Mouse (Mus musculus): ENCODE measurements at regions not wholly inside any gene's neighbourhood (a gene's known extent, or its start where the extent isn't known, plus 50 kb on each side); places are given as distances from the start of the nearest gene placed in this dataset.

GRCm38 (mm10) chr3:58311104-58311685, 103.3 kb upstream of the Tsc22d2 start:
- Histone ChIP-seq H3K27me3 (no peaks in the 10 kb centered on the region), H3K4me3 (no peak overlapping the region), H3K9ac (replicated peaks) (no peak overlapping the region), H3K4me1 (no peaks in the 10 kb centered on the region), H3K4me2 (replicated peaks) (no peak overlapping the region), H3K9me3 (no peaks in the 10 kb centered on the region), H3K36me3 (no peaks in the 10 kb centered on the region), H3K27ac (replicated peaks) (no peak overlapping the region)
- 93% methylated on average over 5 of the region's 5 CpGs for WGBS
- no peak for ATAC-seq (ENCODE audit: low FRiP score, low read depth)

- no peak overlapping the region for H3K27ac ChIP-seq (replicated peaks)
- WGBS, result 75% methylated on average over 6 of the region's 6 CpGs
- no peaks in the 10 kb centered on the region for H3K4me1 ChIP-seq
- H3K36me3 ChIP-seq, result no peaks in the 10 kb centered on the region
- H3K9me3 ChIP-seq, result no peaks in the 10 kb centered on the region
- no peak for ATAC-seq (ENCODE audit: low FRiP score, low read depth)
- no peaks in the 10 kb centered on the region for H3K27me3 ChIP-seq
- no peak overlapping the region for H3K4me2 ChIP-seq (replicated peaks)
- no peak overlapping the region for H3K4me3 ChIP-seq
- H3K9ac ChIP-seq (replicated peaks), result no peak overlapping the region
These were observed 101.9 kb upstream of the Tsc22d2 start for GRCm38 (mm10) chr3:58312623-58313022.

GRCm38 (mm10) chr3:58315236-58315635, 99.3 kb upstream of the Tsc22d2 start:
- Histone ChIP-seq H3K27me3 (no peaks in the 10 kb centered on the region), H3K4me2 (replicated peaks) (no peak overlapping the region), H3K27ac (replicated peaks) (no peak overlapping the region), H3K9ac (replicated peaks) (no peak overlapping the region), H3K36me3 (no peaks in the 10 kb centered on the region), H3K9me3 (no peaks in the 10 kb centered on the region), H3K4me1 (no peaks in the 10 kb centered on the region), H3K4me3 (no peak overlapping the region)
- WGBS, result 90% methylated on average over 6 of the region's 6 CpGs
- no peak for ATAC-seq (ENCODE audit: low FRiP score, low read depth)

- H3K9ac ChIP-seq (replicated peaks), result no peak overlapping the region
- no peaks in the 10 kb centered on the region for H3K36me3 ChIP-seq
- no peaks in the 10 kb centered on the region for H3K4me1 ChIP-seq
- no peak overlapping the region for H3K27ac ChIP-seq (replicated peaks)
- H3K9me3 ChIP-seq, result no peaks in the 10 kb centered on the region
- no peaks in the 10 kb centered on the region for H3K27me3 ChIP-seq
- H3K4me3 ChIP-seq, result no peak overlapping the region
- WGBS, result 55% methylated on average over 2 of the region's 2 CpGs
- H3K4me2 ChIP-seq (replicated peaks), result no peak overlapping the region
- ATAC-seq (ENCODE audit: low FRiP score, low read depth), result no peak
These were observed 97.3 kb upstream of the Tsc22d2 start for GRCm38 (mm10) chr3:58317240-58317639.

GRCm38 (mm10) chr3:58318756-58319155, 95.8 kb upstream of the Tsc22d2 start:
- H3K36me3 ChIP-seq, result no peaks in the 10 kb centered on the region
- no peak overlapping the region for H3K4me3 ChIP-seq
- H3K4me2 ChIP-seq (replicated peaks), result no peak overlapping the region
- no peak overlapping the region for H3K9ac ChIP-seq (replicated peaks)
- no peaks in the 10 kb centered on the region for H3K4me1 ChIP-seq
- H3K27me3 ChIP-seq, result no peaks in the 10 kb centered on the region
- 88% methylated on average over 2 of the region's 2 CpGs for WGBS
- H3K27ac ChIP-seq (replicated peaks), result no peak overlapping the region
- no peaks in the 10 kb centered on the region for H3K9me3 ChIP-seq
- ATAC-seq (ENCODE audit: low FRiP score, low read depth), result no peak

GRCm38 (mm10) chr3:58319463-58319862, 95.1 kb upstream of the Tsc22d2 start:
- no peaks in the 10 kb centered on the region for H3K36me3 ChIP-seq
- no peak overlapping the region for H3K9ac ChIP-seq (replicated peaks)
- no peak for ATAC-seq (ENCODE audit: low FRiP score, low read depth)
- no peaks in the 10 kb centered on the region for H3K4me1 ChIP-seq
- no peak overlapping the region for H3K27ac ChIP-seq (replicated peaks)
- no peaks in the 10 kb centered on the region for H3K27me3 ChIP-seq
- H3K9me3 ChIP-seq, result no peaks in the 10 kb centered on the region
- WGBS, result 90% methylated on average over 1 of the region's 1 CpGs
- H3K4me3 ChIP-seq, result no peak overlapping the region
- H3K4me2 ChIP-seq (replicated peaks), result no peak overlapping the region

GRCm38 (mm10) chr3:58320812-58321211, 93.7 kb upstream of the Tsc22d2 start:
- Histone ChIP-seq H3K9me3 (no peaks in the 10 kb centered on the region), H3K36me3 (no peaks in the 10 kb centered on the region), H3K4me3 (no peak overlapping the region), H3K4me2 (replicated peaks) (no peak overlapping the region), H3K4me1 (no peaks in the 10 kb centered on the region), H3K27ac (replicated peaks) (no peak overlapping the region), H3K27me3 (no peaks in the 10 kb centered on the region), H3K9ac (replicated peaks) (no peak overlapping the region)
- no peak for ATAC-seq (ENCODE audit: low FRiP score, low read depth)
- WGBS, result 86% methylated on average over 4 of the region's 4 CpGs

GRCm38 (mm10) chr3:58322322-58322721, 92.2 kb upstream of the Tsc22d2 start:
- Histone ChIP-seq H3K9me3 (no peaks in the 10 kb centered on the region), H3K9ac (replicated peaks) (no peak overlapping the region), H3K4me2 (replicated peaks) (no peak overlapping the region), H3K4me3 (no peak overlapping the region), H3K27ac (replicated peaks) (no peak overlapping the region), H3K4me1 (no peaks in the 10 kb centered on the region), H3K36me3 (no peaks in the 10 kb centered on the region), H3K27me3 (no peaks in the 10 kb centered on the region)
- WGBS, result 81% methylated on average over 1 of the region's 1 CpGs
- no peak for ATAC-seq (ENCODE audit: low FRiP score, low read depth)

GRCm38 (mm10) chr3:58327721-58328120, 86.8 kb upstream of the Tsc22d2 start:
- Histone ChIP-seq H3K27ac (replicated peaks) (no peak overlapping the region), H3K36me3 (no peaks in the 10 kb centered on the region), H3K9ac (replicated peaks) (no peak overlapping the region), H3K27me3 (no peaks in the 10 kb centered on the region), H3K9me3 (no peaks in the 10 kb centered on the region), H3K4me3 (no peak overlapping the region), H3K4me1 (no peaks in the 10 kb centered on the region), H3K4me2 (replicated peaks) (no peak overlapping the region)
- no peak for ATAC-seq (ENCODE audit: low FRiP score, low read depth)
- 85% methylated on average over 2 of the region's 2 CpGs for WGBS

GRCm38 (mm10) chr3:58330186-58330585, 84.3 kb upstream of the Tsc22d2 start:
- Histone ChIP-seq H3K9ac (replicated peaks) (no peak overlapping the region), H3K4me2 (replicated peaks) (no peak overlapping the region), H3K36me3 (no peaks in the 10 kb centered on the region), H3K27ac (replicated peaks) (no peak overlapping the region), H3K4me3 (no peak overlapping the region), H3K4me1 (peaks cover 9% of the 10 kb centered on the region), H3K9me3 (no peaks in the 10 kb centered on the region), H3K27me3 (no peaks in the 10 kb centered on the region)
- ATAC-seq (ENCODE audit: low FRiP score, low read depth), result no peak
- WGBS, result 79% methylated on average over 2 of the region's 2 CpGs

GRCm38 (mm10) chr3:58333997-58334396, 80.5 kb upstream of the Tsc22d2 start:
- Histone ChIP-seq H3K9ac (replicated peaks) (no peak overlapping the region), H3K36me3 (no peaks in the 10 kb centered on the region), H3K9me3 (no peaks in the 10 kb centered on the region), H3K4me3 (no peak overlapping the region), H3K4me1 (peaks cover 20% of the 10 kb centered on the region), H3K27me3 (no peaks in the 10 kb centered on the region), H3K27ac (replicated peaks) (no peak overlapping the region), H3K4me2 (replicated peaks) (no peak overlapping the region)
- WGBS, result 70% methylated on average over 7 of the region's 7 CpGs
- ATAC-seq (ENCODE audit: low FRiP score, low read depth), result no peak

GRCm38 (mm10) chr3:58335277-58335676, 79.2 kb upstream of the Tsc22d2 start:
- no peaks in the 10 kb centered on the region for H3K27me3 ChIP-seq
- ATAC-seq (ENCODE audit: low FRiP score, low read depth), result peak; percentile 38; the same call in 1 of the 2 replicates
- H3K4me3 ChIP-seq, result no peak overlapping the region
- H3K27ac ChIP-seq (replicated peaks), result no peak overlapping the region
- no peaks in the 10 kb centered on the region for H3K36me3 ChIP-seq
- no peak overlapping the region for H3K4me2 ChIP-seq (replicated peaks)
- peaks cover 20% of the 10 kb centered on the region for H3K4me1 ChIP-seq
- 53% methylated on average over 6 of the region's 6 CpGs for WGBS
- H3K9me3 ChIP-seq, result no peaks in the 10 kb centered on the region
- no peak overlapping the region for H3K9ac ChIP-seq (replicated peaks)

GRCm38 (mm10) chr3:58336135-58336534, 78.4 kb upstream of the Tsc22d2 start:
- ATAC-seq (ENCODE audit: low FRiP score, low read depth), result no peak
- 40% methylated on average over 5 of the region's 5 CpGs for WGBS
- H3K27me3 ChIP-seq, result no peaks in the 10 kb centered on the region
- peaks cover 20% of the 10 kb centered on the region for H3K4me1 ChIP-seq
- H3K4me3 ChIP-seq, result no peak overlapping the region
- no peaks in the 10 kb centered on the region for H3K9me3 ChIP-seq
- no peak overlapping the region for H3K4me2 ChIP-seq (replicated peaks)
- H3K9ac ChIP-seq (replicated peaks), result no peak overlapping the region
- H3K27ac ChIP-seq (replicated peaks), result no peak overlapping the region
- no peaks in the 10 kb centered on the region for H3K36me3 ChIP-seq

Measured in midbrain, embryonic 12.5 days (tissue).